In the genomic region with DNA sequence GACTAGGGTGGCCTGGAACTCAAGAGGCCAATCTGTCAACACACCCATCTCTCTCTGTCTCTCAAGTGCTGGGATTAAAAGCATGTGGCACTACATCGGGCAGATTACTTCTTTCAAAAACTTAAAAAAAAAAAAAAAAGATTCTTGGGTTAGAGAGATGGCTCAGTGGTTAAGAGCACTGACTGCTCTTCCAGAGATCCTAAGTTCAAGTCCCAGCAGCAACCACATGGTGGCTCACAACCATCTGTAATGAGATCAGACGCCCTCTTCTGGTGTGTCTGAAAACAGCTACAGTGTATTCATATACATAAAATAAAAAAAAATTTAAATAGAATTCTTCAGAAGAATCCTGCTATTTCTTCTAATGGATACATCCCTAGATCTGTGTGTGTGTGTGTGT, we compare ENCODE assay signal across 22 mouse cellular contexts. TPM values are rescaled to one million over a fixed set of nuclear protein-coding genes. Genes with fewer than 3 reads are reported as not detected.
A peak's percentile ranks its signal among the peaks of the same experiment; 100 is the strongest.
DNase-seq lines count a peak whose midpoint lies in the region; ATAC-seq and TF ChIP-seq lines count a peak whose summit lies in the region.
"Had no signal": no experiment of that assay in that cellular context is flagged by ENCODE, and none has a peak within 500 bp of the region (broad histone marks: within the 10 kb centered on the region; RNA-seq: fewer than 3 reads in every experiment).

No protein-coding gene starts in this region.

- no peak for DNase-seq in heart, postnatal 0 days (ENCODE audit: low spot score)
- DNase-seq in heart, postnatal 14 days, result no peak
- DNase-seq in midbrain, postnatal 0 days (ENCODE audit: low spot score), result no peak
- no peak for DNase-seq in midbrain, embryonic 14.5 days
- no peak for DNase-seq in ES-E14 (ENCODE audit: low read depth, low spot score)
- no peak for DNase-seq in stomach, postnatal 0 days (ENCODE audit: low spot score)
- DNase-seq: adrenal gland, postnatal 10 days; cerebellum, postnatal 36 days; gastrocnemius, postnatal 10 days; heart, postnatal 36 days; kidney, postnatal 10 days; left cerebral cortex, postnatal 4 days; retina, postnatal 1 day had no signal

- in situ Hi-C loops in ES-E14 (cut with MboI; ENCODE audit: low sequenced_read_pairs in 2 of 2, unreplicated experiment in 2 of 2), result no loop called here

- no peak for TF ChIP-seq EP300 in heart, postnatal 0 days (IDR thresholded peaks at IDR 0.05; ENCODE audit: low read depth)
- TF ChIP-seq EP300 in stomach, postnatal 0 days (optimal IDR thresholded peaks at IDR 0.05), result no peak

- no peak overlapping the region for H3K9ac ChIP-seq in heart, postnatal 0 days (replicated peaks; ENCODE audit: low read depth, low read length)
- H3K9ac ChIP-seq in midbrain, postnatal 0 days (replicated peaks; ENCODE audit: low read length, poor library complexity, severe bottlenecking), result no peak overlapping the region
- H3K9ac ChIP-seq in midbrain, embryonic 14.5 days (replicated peaks; ENCODE audit: low read length), result no peak overlapping the region
- H3K9ac ChIP-seq in ES-E14 (ENCODE audit: insufficient read depth, low read depth, low read length, poor library complexity, severe bottlenecking), result no peak overlapping the region
- no peak overlapping the region for H3K9ac ChIP-seq in stomach, postnatal 0 days (ENCODE audit: low read length)
- H3K9ac ChIP-seq in midbrain, embryonic 15.5 days, result no peak overlapping the region

- peaks cover 14% of the 10 kb centered on the region for H3K36me3 ChIP-seq in heart, postnatal 0 days (replicated peaks; ENCODE audit: control insufficient read depth, insufficient read depth, low read length)
- peaks cover 15% of the 10 kb centered on the region for H3K36me3 ChIP-seq in midbrain, postnatal 0 days (ENCODE audit: insufficient read depth, low read length)
- peaks cover 17% of the 10 kb centered on the region for H3K36me3 ChIP-seq in midbrain, embryonic 14.5 days (ENCODE audit: control insufficient read depth, insufficient read depth, low read length)
- peaks cover 4% of the 10 kb centered on the region; the same call in 1 of the 2 replicates for H3K36me3 ChIP-seq in ES-E14 (ENCODE audit: control insufficient read depth, insufficient read depth, low read length, poor library complexity, severe bottlenecking)
- peaks cover 3% of the 10 kb centered on the region; the same call in 1 of the 2 replicates for H3K36me3 ChIP-seq in stomach, postnatal 0 days (ENCODE audit: control insufficient read depth, insufficient read depth, low read length)
- H3K36me3 ChIP-seq in midbrain, embryonic 15.5 days (replicated peaks), result no peaks in the 10 kb centered on the region; the same call in 1 of the 2 replicates

- no peak for ATAC-seq in heart, postnatal 0 days (ENCODE audit: insufficient read depth, low read depth)
- no peak for ATAC-seq in midbrain, postnatal 0 days (ENCODE audit: low FRiP score)
- ATAC-seq in midbrain, embryonic 14.5 days (ENCODE audit: low FRiP score, low TSS enrichment), result no peak
- no peak for ATAC-seq in stomach, postnatal 0 days (ENCODE audit: low FRiP score, low TSS enrichment)
- ATAC-seq in midbrain, embryonic 15.5 days (replicated peaks), result no peak

- no peak overlapping the region for H3K4me3 ChIP-seq in heart, postnatal 0 days (ENCODE audit: low read depth, low read length)
- H3K4me3 ChIP-seq in midbrain, postnatal 0 days (ENCODE audit: low read depth, low read length), result no peak overlapping the region
- H3K4me3 ChIP-seq in midbrain, embryonic 14.5 days (replicated peaks; ENCODE audit: low read depth, low read length), result no peak overlapping the region
- H3K4me3 ChIP-seq in ES-E14 (ENCODE audit: insufficient read depth in 1 of 2, low read depth in 1 of 2, low read length in 2 of 2, poor library complexity in 1 of 2, severe bottlenecking in 1 of 2), result no peak overlapping the region
- no peak overlapping the region for H3K4me3 ChIP-seq in stomach, postnatal 0 days (ENCODE audit: low read depth, low read length)
- no peak overlapping the region for H3K4me3 ChIP-seq in midbrain, embryonic 15.5 days

- peak; percentile 37 for TF ChIP-seq CTCF in heart, postnatal 0 days (IDR thresholded peaks at IDR 0.05; ENCODE audit: low read depth)
- TF ChIP-seq CTCF in midbrain, postnatal 0 days (IDR thresholded peaks at IDR 0.05), result peak; percentile 62
- TF ChIP-seq CTCF in stomach, postnatal 0 days (IDR thresholded peaks at IDR 0.05; ENCODE audit: low read depth), result peak; percentile 65

- H3K4me2 ChIP-seq in heart, postnatal 0 days (ENCODE audit: low read depth, low read length), result no peak overlapping the region
- H3K4me2 ChIP-seq in midbrain, postnatal 0 days (ENCODE audit: low read depth, low read length, poor library complexity, severe bottlenecking), result no peak overlapping the region
- H3K4me2 ChIP-seq in midbrain, embryonic 14.5 days (ENCODE audit: low read length), result no peak overlapping the region
- no peak overlapping the region for H3K4me2 ChIP-seq in stomach, postnatal 0 days (replicated peaks; ENCODE audit: low read depth)
- H3K4me2 ChIP-seq in midbrain, embryonic 15.5 days, result no peak overlapping the region

- no peaks in the 10 kb centered on the region for H3K9me3 ChIP-seq in heart, postnatal 0 days (replicated peaks; ENCODE audit: control insufficient read depth, low read length)
- no peaks in the 10 kb centered on the region for H3K9me3 ChIP-seq in midbrain, postnatal 0 days (ENCODE audit: low read length)
- H3K9me3 ChIP-seq in midbrain, embryonic 14.5 days (ENCODE audit: control insufficient read depth, low read length), result no peaks in the 10 kb centered on the region
- no peaks in the 10 kb centered on the region for H3K9me3 ChIP-seq in ES-E14 (ENCODE audit: control insufficient read depth, insufficient read depth, low read depth, low read length)
- no peaks in the 10 kb centered on the region for H3K9me3 ChIP-seq in stomach, postnatal 0 days (ENCODE audit: control insufficient read depth, low read length)
- no peaks in the 10 kb centered on the region for H3K9me3 ChIP-seq in midbrain, embryonic 15.5 days
- H3K9me3 ChIP-seq: neural tube, embryonic 15.5 days had no signal

- no peak overlapping the region for H3K27ac ChIP-seq in heart, postnatal 0 days (ENCODE audit: low read depth)
- no peak overlapping the region for H3K27ac ChIP-seq in midbrain, postnatal 0 days (ENCODE audit: low read depth, low read length)
- no peak overlapping the region for H3K27ac ChIP-seq in midbrain, embryonic 14.5 days (replicated peaks; ENCODE audit: low read depth, low read length)
- H3K27ac ChIP-seq in ES-E14 (ENCODE audit: insufficient read depth, low read depth, low read length, poor library complexity, severe bottlenecking), result no peak overlapping the region
- H3K27ac ChIP-seq in stomach, postnatal 0 days (replicated peaks), result no peak overlapping the region
- no peak overlapping the region for H3K27ac ChIP-seq in midbrain, embryonic 15.5 days

- H3K4me1 ChIP-seq in heart, postnatal 0 days (ENCODE audit: control insufficient read depth, insufficient read depth), result peaks cover 5% of the 10 kb centered on the region; the same call in 1 of the 2 replicates
- 0 out of 2 replicates have a peak, but pooled peaks cover 4% of the 10 kb centered on the region for H3K4me1 ChIP-seq in midbrain, postnatal 0 days (ENCODE audit: insufficient read depth, low read length)
- H3K4me1 ChIP-seq in midbrain, embryonic 14.5 days (ENCODE audit: control insufficient read depth, insufficient read depth, low read length), result peaks cover 12% of the 10 kb centered on the region
- peaks cover 0 to 2% of the 10 kb centered on the region in 2 experiments; a peak in 1 of 4 replicates for H3K4me1 ChIP-seq in ES-E14 (ENCODE audit: control insufficient read depth in 2 of 2, insufficient read depth in 2 of 2, low read length in 2 of 2, poor library complexity in 1 of 2)
- peaks cover 3% of the 10 kb centered on the region; the same call in 1 of the 2 replicates for H3K4me1 ChIP-seq in stomach, postnatal 0 days (replicated peaks; ENCODE audit: control insufficient read depth, insufficient read depth)
- peaks cover 15% of the 10 kb centered on the region for H3K4me1 ChIP-seq in midbrain, embryonic 15.5 days

- intact Hi-C loops in heart, postnatal 14 days (cut with DNase I), result no loop called here

- 30% methylated on average over 2 of the region's 2 CpGs for WGBS in heart, postnatal 0 days
- WGBS in midbrain, postnatal 0 days, result 35% methylated on average over 2 of the region's 2 CpGs
- 53% methylated on average over 2 of the region's 2 CpGs for WGBS in midbrain, embryonic 14.5 days
- 47% methylated on average over 2 of the region's 2 CpGs for WGBS in stomach, postnatal 0 days
- 51% methylated on average over 2 of the region's 2 CpGs for WGBS in midbrain, embryonic 15.5 days

- no peaks in the 10 kb centered on the region for H3K27me3 ChIP-seq in heart, postnatal 0 days (ENCODE audit: control insufficient read depth, insufficient read depth, low read length)
- H3K27me3 ChIP-seq in midbrain, postnatal 0 days (ENCODE audit: insufficient read depth, low read length), result no peaks in the 10 kb centered on the region
- H3K27me3 ChIP-seq in midbrain, embryonic 14.5 days (ENCODE audit: control insufficient read depth, insufficient read depth, low read length), result no peaks in the 10 kb centered on the region
- no peaks in the 10 kb centered on the region for H3K27me3 ChIP-seq in stomach, postnatal 0 days (ENCODE audit: control insufficient read depth, insufficient read depth, low read length)
- H3K27me3 ChIP-seq in midbrain, embryonic 15.5 days (replicated peaks), result no peaks in the 10 kb centered on the region
- H3K27me3 ChIP-seq: neural tube, embryonic 15.5 days had no signal

RNA-seq across cellular contexts. Expression of a gene that starts 0.9 kb away (rescaled TPM):
- 74.3 and 131 TPM in 2 replicates for total RNA-seq in heart, postnatal 0 days (2014; rRNA removed; ENCODE audit: low replicate concordance)
- polyA plus RNA-seq in heart, postnatal 0 days (2015; fragmentation: Nextera tagmentation; extraction: Ambion mirVana), result 73.2 and 74.1 TPM in 2 replicates
- total RNA-seq in heart, postnatal 14 days (2021), result 10 to 100 TPM; 53.7 to 56.7 TPM
- total RNA-seq in midbrain, postnatal 0 days (2014; rRNA removed), result 98.9 and 151 TPM in 2 replicates
- 122 and 128 TPM in 2 replicates for polyA plus RNA-seq in midbrain, postnatal 0 days (2015; fragmentation: Nextera tagmentation; extraction: Ambion mirVana)
- polyA plus RNA-seq in midbrain, embryonic 14.5 days (2014; fragmentation: Nextera tagmentation; extraction: Ambion mirVana), result 79.4 and 86.0 TPM in 2 replicates
- 30.7 and 40.4 TPM in 2 replicates for total RNA-seq in ES-E14 (2012; rRNA removed)
- polyA plus RNA-seq in stomach, postnatal 0 days (2015; fragmentation: Nextera tagmentation; extraction: Ambion mirVana), result 74.2 and 75.0 TPM in 2 replicates
- polyA plus RNA-seq in midbrain, embryonic 15.5 days (2015; fragmentation: Nextera tagmentation; extraction: Ambion mirVana), result 105 and 113 TPM in 2 replicates

RNA-seq across cellular contexts. Expression of a gene that starts 2.7 kb away (rescaled TPM):
- not detected in 2 replicates for total RNA-seq in heart, postnatal 0 days (2014; rRNA removed; ENCODE audit: low replicate concordance)
- 0.10 TPM in 1 of 2 replicates, not detected in the other for polyA plus RNA-seq in heart, postnatal 0 days (2015; fragmentation: Nextera tagmentation; extraction: Ambion mirVana)
- total RNA-seq in heart, postnatal 14 days (2021), result not detected
- not detected in 2 replicates for total RNA-seq in midbrain, postnatal 0 days (2014; rRNA removed)
- not detected in 2 replicates for polyA plus RNA-seq in midbrain, postnatal 0 days (2015; fragmentation: Nextera tagmentation; extraction: Ambion mirVana)
- not detected in 2 replicates for polyA plus RNA-seq in midbrain, embryonic 14.5 days (2014; fragmentation: Nextera tagmentation; extraction: Ambion mirVana)
- not detected in 2 replicates for total RNA-seq in ES-E14 (2012; rRNA removed)
- polyA plus RNA-seq in stomach, postnatal 0 days (2015; fragmentation: Nextera tagmentation; extraction: Ambion mirVana), result 0.13 TPM in 1 of 2 replicates, not detected in the other
- polyA plus RNA-seq in midbrain, embryonic 15.5 days (2015; fragmentation: Nextera tagmentation; extraction: Ambion mirVana), result not detected in 2 replicates
- total RNA-seq: heart, postnatal 36 days; layer of hippocampus, postnatal 14 days; left cerebral cortex, postnatal 4 days; megakaryocyte progenitor cell, adult 5-6 weeks; monocyte, adult 5-6 weeks had no signal
- polyA plus RNA-seq: intestine, embryonic 14.5 days; neural tube, embryonic 15.5 days had no signal

RNA-seq across cellular contexts. Expression of a gene that starts 10.3 kb away (rescaled TPM):
- 3.8 TPM in 1 of 2 replicates, not detected in the other for total RNA-seq in heart, postnatal 0 days (2014; rRNA removed; ENCODE audit: low replicate concordance)
- 3.0 and 3.3 TPM in 2 replicates for polyA plus RNA-seq in heart, postnatal 0 days (2015; fragmentation: Nextera tagmentation; extraction: Ambion mirVana)
- total RNA-seq in heart, postnatal 14 days (2021), result 1 to 10 TPM in 1 of 2 experiments, under 1 TPM in 1; 0.67 to 3.3 TPM
- 1.4 TPM in 1 of 2 replicates, not detected in the other for total RNA-seq in midbrain, postnatal 0 days (2014; rRNA removed)
- polyA plus RNA-seq in midbrain, postnatal 0 days (2015; fragmentation: Nextera tagmentation; extraction: Ambion mirVana), result 0.98 and 1.1 TPM in 2 replicates
- polyA plus RNA-seq in midbrain, embryonic 14.5 days (2014; fragmentation: Nextera tagmentation; extraction: Ambion mirVana), result 0.78 and 1.5 TPM in 2 replicates
- total RNA-seq in ES-E14 (2012; rRNA removed), result 1.6 and 4.9 TPM in 2 replicates
- polyA plus RNA-seq in stomach, postnatal 0 days (2015; fragmentation: Nextera tagmentation; extraction: Ambion mirVana), result 7.1 and 7.7 TPM in 2 replicates
- 1.9 and 2.5 TPM in 2 replicates for polyA plus RNA-seq in midbrain, embryonic 15.5 days (2015; fragmentation: Nextera tagmentation; extraction: Ambion mirVana)
- total RNA-seq: left cerebral cortex, postnatal 4 days; megakaryocyte progenitor cell, adult 5-6 weeks; monocyte, adult 5-6 weeks had no signal
- polyA plus RNA-seq: embryonic facial prominence, embryonic 11.5 days had no signal

RNA-seq across cellular contexts. Expression of a gene that starts 11.4 kb away (rescaled TPM):
- total RNA-seq in heart, postnatal 0 days (2014; rRNA removed; ENCODE audit: low replicate concordance), result 1.6 TPM in 1 of 2 replicates, not detected in the other
- 0.22 and 0.32 TPM in 2 replicates for polyA plus RNA-seq in heart, postnatal 0 days (2015; fragmentation: Nextera tagmentation; extraction: Ambion mirVana)
- total RNA-seq in heart, postnatal 14 days (2021), result not detected
- not detected in 2 replicates for total RNA-seq in midbrain, postnatal 0 days (2014; rRNA removed)
- polyA plus RNA-seq in midbrain, postnatal 0 days (2015; fragmentation: Nextera tagmentation; extraction: Ambion mirVana), result 0.31 TPM in 1 of 2 replicates, not detected in the other
- 0.62 TPM in 1 of 2 replicates, not detected in the other for polyA plus RNA-seq in midbrain, embryonic 14.5 days (2014; fragmentation: Nextera tagmentation; extraction: Ambion mirVana)
- 13.4 and 36.1 TPM in 2 replicates for total RNA-seq in ES-E14 (2012; rRNA removed)
- 109 and 113 TPM in 2 replicates for polyA plus RNA-seq in stomach, postnatal 0 days (2015; fragmentation: Nextera tagmentation; extraction: Ambion mirVana)
- 0.21 and 0.32 TPM in 2 replicates for polyA plus RNA-seq in midbrain, embryonic 15.5 days (2015; fragmentation: Nextera tagmentation; extraction: Ambion mirVana)
- total RNA-seq: gastrocnemius, postnatal 10 days; heart, postnatal 36 days; megakaryocyte progenitor cell, adult 5-6 weeks; monocyte, adult 5-6 weeks had no signal

RNA-seq across cellular contexts. Expression of a gene that starts 19.9 kb away (rescaled TPM):
- not detected in 2 replicates for total RNA-seq in heart, postnatal 0 days (2014; rRNA removed; ENCODE audit: low replicate concordance)
- polyA plus RNA-seq in heart, postnatal 0 days (2015; fragmentation: Nextera tagmentation; extraction: Ambion mirVana), result 0.25 and 0.26 TPM in 2 replicates
- total RNA-seq in heart, postnatal 14 days (2021), result not detected
- total RNA-seq in midbrain, postnatal 0 days (2014; rRNA removed), result not detected in 2 replicates
- polyA plus RNA-seq in midbrain, postnatal 0 days (2015; fragmentation: Nextera tagmentation; extraction: Ambion mirVana), result not detected in 2 replicates
- polyA plus RNA-seq in midbrain, embryonic 14.5 days (2014; fragmentation: Nextera tagmentation; extraction: Ambion mirVana), result not detected in 2 replicates
- 0.49 TPM in 1 of 2 replicates, not detected in the other for total RNA-seq in ES-E14 (2012; rRNA removed)
- polyA plus RNA-seq in stomach, postnatal 0 days (2015; fragmentation: Nextera tagmentation; extraction: Ambion mirVana), result not detected in 2 replicates
- not detected in 2 replicates for polyA plus RNA-seq in midbrain, embryonic 15.5 days (2015; fragmentation: Nextera tagmentation; extraction: Ambion mirVana)
- total RNA-seq: adrenal gland, postnatal 10 days; gastrocnemius, postnatal 10 days; heart, postnatal 36 days; layer of hippocampus, postnatal 14 days; left cerebral cortex, postnatal 4 days; megakaryocyte progenitor cell, adult 5-6 weeks; monocyte, adult 5-6 weeks had no signal
- polyA plus RNA-seq: embryonic facial prominence, embryonic 11.5 days; intestine, embryonic 14.5 days; liver, embryonic 16.5 days; neural tube, embryonic 15.5 days; spleen, adult 2 months had no signal
